Mouse (Mus musculus) spleen, postnatal 36 days (tissue): Measurements from ENCODE around the gene E130309D02Rik.
A peak's percentile ranks its signal among the peaks of the same experiment; 100 is the strongest.

Source experiments
- DNase-seq, 2 experiments: peaks; one replicate each; pipeline ENCODE4 v3.0.0; 2022; ENCODE audit warnings: low spot score in 2 of 2, mixed read lengths in 1 of 2

The E130309D02Rik gene

DNA sequence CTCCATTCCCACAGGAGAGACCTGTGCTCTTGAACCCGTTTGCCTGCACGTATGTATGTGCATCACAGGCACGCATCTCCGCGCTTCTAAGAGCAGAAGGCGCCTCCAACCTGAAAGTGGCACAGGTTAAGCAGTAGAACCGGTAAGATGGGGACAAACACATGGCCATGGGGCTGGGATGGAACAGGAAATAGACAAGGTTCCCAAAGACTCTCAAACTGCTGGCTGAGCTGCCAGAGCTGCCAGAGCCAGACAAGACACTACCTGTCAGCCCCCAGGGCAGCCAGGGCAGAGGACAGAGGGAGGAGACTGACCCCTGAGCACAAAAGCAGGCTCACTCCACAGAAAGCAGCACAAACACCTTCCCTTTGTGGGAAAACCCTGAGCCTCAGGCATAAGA is 5.2 kb downstream of the E130309D02Rik start:
- no peak for DNase-seq

DNA sequence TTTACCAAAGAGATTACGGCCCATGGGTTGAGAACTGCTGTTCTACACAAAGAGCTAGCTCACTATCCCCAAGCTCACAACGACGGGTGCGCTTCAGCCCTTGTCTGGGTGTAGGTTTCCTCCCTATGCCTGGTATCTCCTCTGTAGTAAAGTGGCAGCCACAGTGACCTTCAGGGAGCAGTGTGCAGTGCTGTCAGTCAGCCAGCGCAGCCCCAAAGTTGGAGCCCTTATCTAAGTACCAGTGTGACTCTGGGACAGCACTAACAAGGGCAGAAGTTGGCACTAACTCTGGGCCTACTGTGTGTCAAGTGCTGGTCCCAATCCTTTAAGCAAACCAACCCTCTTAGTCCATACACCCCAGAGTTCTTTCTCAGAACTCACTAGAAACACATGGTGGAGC is 6.3 kb downstream of the E130309D02Rik start:
- DNase-seq = no peak

DNA sequence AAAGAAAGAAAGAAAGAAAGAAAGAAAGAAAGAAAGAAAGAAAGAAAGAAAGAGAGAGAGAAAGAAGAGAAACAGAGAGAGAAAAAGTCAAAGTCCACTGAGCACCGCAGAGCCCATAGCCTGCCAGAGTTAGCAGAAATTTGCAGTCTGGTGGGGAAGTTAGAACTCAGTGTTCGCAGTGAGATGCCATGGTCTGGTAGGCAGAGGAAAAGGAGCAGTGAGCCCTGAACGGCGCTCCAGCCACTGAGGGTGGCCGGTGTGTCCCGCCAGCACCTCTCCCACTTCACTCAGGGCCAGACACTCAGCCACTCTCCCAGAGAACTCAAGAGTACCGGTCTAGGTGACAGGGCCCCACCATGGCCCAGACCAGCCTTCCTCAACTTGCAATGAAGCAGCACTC is 10.9 kb downstream of the E130309D02Rik start:
- DNase-seq = no peak

DNA sequence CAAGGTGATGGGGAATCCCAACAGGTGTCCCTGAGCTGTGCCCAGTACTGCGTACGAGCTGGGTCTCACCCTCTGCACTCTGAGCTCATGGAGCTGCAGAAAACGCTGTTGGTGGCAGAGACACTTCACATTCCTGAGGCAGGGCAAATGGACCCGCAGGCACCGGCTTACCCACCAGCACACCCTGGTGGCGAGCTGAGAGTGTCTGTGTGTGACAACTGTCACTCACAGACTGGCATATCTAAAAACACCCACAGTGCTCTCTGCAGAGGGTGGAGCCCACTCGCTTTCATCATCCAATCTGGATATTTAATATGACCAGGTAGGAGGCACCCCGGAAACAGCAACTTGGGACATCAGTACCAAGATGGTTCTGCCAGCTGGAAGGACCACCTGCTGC is 13.9 kb downstream of the E130309D02Rik start:
- no peak for DNase-seq

DNA sequence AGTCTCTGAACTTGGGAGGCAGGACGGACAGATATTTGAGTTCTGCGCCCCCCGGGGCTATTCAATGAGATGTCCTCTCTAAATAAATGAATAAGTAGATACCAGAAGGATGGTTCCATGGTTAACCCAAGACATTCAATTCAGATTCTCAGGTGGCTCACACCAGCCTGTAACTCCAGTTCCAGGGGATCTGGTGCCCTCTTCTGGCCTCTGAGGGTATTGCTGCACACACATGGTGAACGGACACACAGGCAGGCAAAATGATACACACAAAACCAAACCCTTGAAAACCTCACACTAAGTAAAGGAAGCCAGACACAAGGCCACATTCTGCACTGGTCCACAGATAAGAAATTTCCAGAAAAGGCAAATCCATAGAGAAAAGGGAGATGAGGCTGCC is 15.5 kb downstream of the E130309D02Rik start:
- peak in 1 of 2 experiments; percentile 18 for DNase-seq

DNA sequence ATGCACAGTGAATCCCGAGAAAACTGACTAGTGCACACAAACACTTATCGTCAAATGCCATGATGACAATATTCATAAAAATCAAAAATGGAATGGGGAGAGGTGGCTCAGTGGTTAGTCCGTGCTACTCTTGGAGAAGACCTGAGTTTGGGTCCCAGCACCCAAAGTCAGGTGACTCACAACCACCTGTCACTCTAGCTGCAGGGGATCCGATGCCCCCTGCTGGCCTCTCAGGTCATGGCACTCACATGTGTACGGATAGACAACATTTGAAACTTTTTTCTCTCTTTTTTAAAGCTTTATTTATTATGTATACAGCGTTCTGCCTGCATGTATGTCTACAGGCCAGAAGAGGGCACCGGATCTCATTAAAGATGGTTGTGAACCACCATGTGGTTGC is 16.8 kb downstream of the E130309D02Rik start:
- DNase-seq = no peak

DNA sequence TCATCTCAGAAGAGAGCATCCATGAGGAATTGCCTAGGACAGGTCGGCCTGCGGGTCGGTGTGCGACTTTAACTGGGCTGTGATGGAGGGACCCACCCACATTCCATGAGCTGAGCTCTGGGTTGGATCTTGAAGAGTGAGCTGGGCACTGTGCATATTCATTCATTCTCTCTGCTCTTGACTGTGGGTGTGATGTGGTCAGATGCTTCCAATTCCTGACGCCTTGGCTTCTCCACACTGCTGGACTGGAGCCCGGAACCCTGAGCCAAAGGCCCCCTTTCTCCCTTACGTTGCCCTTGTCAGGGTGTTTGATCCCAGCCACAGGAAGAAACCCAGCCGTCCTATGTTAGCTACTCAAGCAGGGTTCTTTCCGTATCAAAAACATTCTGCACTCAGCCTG is 17.2 kb downstream of the E130309D02Rik start:
- DNase-seq = no peak

DNA sequence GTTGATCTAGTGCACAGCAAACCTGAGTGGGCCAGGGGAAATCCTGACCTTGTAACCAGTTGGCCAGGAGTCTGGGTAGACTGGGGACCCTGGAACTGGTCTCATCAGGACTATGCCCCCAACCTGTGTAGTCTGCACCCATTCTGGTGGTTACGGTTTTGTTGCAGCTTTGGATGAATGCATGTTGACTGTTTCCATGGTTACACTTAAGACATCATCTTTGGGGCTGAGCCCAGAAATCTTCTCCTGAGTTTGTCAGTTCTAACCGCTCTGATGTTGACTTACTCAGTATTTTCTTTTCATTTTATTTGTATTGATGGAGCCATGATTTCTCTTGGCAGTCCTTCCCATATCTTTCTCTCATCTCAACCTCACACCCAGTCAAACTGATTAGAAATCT is 19.8 kb downstream of the E130309D02Rik start:
- DNase-seq = no peak

DNA sequence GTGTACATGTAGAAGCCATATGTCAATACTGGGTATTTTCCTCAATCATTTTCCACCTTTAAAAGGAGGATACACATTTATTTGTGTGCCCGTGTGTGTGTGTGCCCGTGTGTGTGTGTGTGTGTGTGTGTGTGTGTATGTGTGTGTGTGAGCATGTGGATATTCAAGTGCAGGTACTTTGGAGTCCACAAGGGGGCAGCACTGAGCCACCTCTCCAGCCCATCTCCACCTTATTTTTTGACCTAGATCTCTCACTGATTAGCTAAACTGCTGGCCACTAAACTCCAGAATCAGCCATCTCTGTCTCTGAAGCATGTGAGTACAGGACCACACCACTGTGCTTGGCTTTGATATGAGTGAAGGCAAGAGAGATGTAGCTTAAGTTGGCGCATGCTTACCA is 20.3 kb downstream of the E130309D02Rik start:
- no peak for DNase-seq

DNA sequence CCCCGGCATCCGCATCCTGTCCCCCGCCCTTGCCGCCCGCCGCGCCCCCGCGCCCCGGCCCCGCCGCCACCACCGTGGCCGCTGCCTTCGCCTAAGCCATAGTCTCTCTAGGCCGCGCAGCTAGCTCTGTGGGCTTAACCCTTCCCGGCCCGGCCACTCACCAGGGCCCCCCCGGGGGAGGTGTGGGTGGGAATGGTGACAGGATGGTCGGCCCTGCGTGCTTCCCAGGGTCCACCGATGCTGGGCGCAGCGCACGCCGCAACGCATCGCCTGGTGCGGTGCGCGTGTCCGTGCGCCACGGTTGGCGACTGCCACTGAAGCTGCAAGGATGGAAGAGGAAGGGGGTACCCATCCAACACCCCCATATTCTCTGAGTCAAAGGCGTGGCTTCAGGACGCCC is 21.8 kb downstream of the E130309D02Rik start, which contains the start of gene Zfp853:
Zfp853 (minus strand) TSS at position 220 of the 400 bp plus-strand sequence.
- DNase-seq = no peak

DNA sequence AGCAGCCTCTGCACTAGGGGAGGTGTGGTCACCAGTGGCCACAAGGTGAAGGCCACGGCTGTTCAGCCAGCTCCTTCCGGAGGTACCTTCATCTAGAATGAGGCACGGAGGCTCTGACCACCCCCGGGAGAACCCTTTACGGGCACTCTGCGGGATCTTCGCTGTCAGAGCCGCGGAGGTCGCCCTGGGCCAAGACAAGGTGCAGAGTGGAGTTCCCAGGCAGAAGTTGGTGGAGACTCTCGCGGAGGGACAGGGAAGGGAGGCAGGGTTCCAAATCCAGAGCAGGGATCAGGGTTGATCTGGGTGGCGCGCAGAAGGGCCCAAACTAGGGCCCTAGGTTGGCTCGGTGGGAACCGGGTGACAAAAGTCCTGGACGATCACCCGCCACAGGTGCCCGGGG is 22.3 kb downstream of the E130309D02Rik start:
- no peak for DNase-seq

DNA sequence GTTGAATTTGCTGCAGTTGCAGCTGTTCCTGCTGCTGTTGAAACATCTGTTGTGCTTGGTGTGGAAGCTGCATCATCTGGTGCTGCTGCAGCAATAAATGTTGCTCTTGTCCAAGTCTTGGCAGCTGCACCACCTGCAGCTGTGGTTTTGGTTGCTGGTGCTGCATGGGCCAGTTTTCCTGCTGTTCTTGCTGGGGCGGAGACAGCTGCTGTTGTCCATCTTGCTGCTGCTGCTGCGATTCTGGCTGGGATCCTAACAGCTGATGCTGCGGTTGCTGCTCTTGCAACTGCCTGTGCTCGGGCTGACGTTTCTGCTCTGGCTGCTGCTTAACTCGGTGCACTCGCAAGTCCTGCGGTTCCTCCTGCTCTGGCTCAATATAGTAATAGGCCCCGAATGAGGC is 25.9 kb downstream of the E130309D02Rik start:
- DNase-seq = no peak

DNA sequence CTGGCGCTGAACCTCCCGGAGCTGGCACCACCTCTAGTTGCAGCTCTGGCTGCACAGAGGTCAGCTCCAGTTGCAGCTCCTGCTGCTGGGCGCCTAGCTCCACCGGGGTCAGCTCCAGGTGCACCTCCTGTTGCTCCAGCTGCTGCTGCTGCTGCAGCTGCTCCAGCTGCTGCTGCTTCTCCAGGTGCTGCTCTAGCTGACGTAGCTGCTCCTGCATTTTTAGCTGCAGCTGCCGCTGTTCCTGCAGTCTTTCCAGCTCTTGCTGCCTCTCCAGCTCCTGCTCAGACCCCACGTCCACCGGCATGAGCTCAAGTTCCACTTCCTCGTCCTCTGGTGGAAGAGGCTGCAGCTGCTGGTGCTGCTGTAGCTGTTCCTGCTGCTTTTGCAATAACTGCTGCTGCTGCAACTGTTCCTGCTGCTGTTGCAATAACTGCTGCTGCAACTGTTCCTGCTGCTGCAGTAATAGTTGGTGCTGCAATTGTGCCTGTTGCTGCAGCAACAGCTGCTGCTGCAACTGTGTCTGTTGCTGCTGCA is 26.7 kb downstream of the E130309D02Rik start:
- DNase-seq = no peak

DNA sequence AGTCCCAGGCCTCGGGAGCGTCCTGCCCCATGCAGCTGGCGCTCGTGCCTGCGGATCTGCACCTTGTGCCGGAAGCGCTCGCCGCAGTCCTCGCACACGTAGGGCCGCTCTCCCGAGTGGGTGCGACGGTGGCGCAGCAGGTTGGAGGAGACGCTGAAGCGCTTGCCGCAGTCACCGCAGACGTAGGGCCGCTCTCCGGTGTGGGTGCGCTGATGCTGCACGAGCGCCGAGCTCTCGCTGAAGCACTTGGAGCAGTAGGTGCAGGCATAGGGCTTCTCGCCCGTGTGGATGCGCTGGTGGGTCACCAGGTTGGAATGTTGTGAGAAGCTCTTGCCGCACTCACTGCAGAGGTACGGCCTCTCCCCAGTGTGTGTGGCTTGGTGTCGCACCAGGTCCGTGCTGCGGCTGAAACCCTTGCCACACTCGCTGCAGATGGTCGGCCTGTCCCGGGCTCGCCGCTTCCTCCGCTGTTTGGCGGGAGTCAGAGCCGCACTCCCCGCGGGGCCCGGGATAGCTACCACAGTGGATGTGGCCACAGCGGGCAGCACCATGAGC is 27.3 kb downstream of the E130309D02Rik start:
- no peak for DNase-seq

DNA sequence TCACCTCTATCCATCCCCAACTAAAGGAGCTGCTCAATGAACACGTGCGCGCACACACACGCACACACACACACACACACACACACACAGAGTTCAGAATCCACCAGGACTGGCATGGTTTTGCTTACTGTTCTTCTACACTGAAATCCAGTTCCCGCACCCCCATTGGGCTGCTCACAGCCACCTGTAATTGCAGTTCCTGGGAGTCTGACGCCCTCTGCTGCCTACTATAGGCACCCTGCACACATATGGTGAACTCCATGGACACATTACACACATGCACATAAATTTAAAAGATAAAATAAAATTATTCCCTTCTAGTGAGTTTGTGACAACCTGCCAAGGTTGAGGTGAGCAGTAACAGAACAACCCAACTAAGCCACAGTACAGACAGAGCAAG is 30.4 kb downstream of the E130309D02Rik start:
- DNase-seq = no peak

DNA sequence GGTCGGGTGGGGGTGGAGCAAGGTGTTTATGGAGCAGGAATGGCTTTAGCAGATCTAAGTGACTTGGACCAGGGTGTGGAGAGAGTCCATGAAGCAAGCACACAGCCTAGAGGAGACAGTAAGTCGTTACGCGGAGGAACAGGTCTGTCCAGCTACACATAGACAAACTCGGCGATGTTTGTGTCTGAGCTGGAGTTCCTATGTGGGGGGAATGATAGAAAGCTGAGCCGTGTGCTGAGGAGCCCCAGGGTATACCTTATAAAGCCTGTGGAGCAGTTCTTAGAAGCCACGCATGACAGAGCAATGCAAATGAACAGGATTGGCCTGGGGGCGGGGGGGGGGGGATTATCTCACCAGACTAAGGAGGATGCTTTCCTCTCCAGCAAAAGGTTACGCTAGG is 35.9 kb downstream of the E130309D02Rik start:
- no peak for DNase-seq

DNA sequence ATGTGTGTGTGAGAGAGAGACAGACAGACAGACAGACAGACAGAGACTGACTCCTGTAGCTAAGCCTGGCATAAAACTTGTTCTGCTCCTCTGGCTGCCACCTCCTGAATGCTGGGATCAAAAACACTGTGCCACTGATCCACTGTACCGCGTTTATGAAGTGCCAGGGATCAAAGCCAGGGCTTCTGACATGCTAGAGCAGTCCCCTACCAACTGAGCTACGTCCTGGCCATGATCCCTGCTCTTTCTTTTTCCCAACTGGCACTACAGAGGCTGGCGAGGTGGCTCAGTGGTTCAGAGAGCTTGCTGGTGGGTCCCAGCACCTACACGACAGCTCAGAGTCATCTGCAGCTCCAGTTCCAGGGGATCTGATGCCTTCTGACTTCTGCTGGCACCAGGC is 39.4 kb downstream of the E130309D02Rik start:
- DNase-seq = no peak

DNA sequence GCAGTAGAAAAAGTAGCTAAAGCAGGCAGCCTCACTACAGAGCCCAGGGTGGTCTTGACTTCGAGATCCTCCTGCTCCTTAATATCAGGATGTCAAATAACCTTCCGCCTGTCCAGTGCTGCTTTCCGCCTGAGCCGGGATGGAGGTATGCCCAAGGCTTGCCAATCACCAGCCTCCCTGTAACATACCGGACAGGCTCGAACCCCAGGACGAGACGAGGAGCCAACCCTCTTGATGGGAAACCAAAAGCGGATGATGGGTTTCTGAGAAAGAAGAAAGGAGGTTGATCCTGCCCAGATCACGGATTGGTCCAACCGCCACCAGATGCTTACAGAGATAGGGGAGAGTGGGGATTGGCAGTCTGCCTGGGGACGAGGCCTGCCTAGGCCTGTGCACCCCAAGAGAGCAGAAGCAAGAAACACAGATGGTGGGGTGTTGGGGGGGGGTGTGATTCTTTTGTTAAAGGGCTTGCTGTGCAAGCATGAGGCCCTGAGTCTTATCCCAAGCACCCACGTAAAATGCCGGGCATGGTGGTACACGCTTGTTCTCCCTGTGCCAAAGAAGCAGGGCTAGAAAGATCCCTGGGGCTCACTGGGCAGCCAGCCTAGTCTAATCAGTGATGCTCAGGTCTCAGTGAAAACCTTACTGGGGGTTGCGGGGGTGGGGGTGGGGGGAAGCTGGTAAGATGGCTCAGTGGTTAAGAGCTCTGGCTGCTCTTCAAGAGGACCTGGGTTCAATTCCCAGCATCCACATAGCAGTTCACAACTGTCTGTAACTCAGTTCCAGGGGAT is 42.4 kb downstream of the E130309D02Rik start:
- DNase-seq = peak; percentile 32 to 37

DNA sequence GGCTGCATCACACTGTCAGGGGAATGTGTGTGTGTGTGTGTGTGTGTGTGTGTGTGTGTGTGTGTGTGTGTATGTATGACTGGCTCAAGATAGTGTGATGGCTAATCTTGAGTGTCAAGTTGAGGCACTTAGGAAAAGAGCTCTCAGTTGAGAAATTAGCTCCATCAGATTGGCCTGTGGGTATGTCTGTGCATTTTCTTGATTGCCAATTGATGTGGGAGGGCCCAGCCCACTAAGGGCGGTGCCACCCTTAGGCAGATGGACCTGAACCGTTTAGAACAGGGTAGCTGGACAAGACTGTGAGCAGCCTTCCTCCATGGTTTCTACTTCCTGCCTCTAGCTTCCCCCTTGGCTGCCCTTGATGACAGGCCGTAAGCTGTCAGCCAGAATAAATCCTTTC is 43.1 kb downstream of the E130309D02Rik start:
- no peak for DNase-seq

DNA sequence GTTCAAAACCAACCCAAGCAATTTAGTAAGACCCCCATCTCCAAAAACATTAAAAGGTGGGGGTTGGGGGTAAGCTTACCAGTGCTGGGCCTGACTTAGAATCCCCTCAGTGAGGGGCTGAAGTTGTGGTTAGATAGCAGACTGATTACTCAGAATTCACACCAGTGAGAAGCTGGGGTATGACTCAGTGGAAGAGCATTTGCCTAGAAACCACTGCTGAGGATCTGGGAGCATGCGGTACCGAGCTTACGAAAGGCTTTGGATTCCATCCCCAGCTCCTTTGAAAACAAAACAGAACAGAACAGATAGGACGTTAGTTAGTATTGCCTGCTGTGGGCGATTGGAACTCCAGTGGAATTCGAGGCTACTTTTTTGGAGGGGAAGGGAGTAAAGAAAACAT is 43.5 kb downstream of the E130309D02Rik start:
- DNase-seq = no peak

DNA sequence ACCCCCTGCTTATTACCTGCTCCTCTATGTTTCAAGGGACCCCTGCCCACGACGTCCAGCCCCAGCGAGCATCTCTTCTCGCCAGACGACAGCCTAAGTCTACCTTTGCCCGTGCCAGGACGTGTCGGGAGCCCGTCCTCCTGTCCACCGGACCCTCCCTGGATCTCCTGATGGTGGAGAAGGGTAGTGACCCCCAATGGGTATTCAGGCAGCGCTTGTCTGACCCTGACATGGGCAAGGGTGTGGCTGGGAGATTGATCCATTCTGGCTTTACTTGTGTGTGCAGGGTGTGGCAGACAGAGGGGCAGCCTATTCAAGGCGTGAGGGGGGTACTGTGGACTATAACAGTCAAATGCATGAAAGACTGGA is 45.0 kb downstream of the E130309D02Rik start:
- DNase-seq = no peak

DNA sequence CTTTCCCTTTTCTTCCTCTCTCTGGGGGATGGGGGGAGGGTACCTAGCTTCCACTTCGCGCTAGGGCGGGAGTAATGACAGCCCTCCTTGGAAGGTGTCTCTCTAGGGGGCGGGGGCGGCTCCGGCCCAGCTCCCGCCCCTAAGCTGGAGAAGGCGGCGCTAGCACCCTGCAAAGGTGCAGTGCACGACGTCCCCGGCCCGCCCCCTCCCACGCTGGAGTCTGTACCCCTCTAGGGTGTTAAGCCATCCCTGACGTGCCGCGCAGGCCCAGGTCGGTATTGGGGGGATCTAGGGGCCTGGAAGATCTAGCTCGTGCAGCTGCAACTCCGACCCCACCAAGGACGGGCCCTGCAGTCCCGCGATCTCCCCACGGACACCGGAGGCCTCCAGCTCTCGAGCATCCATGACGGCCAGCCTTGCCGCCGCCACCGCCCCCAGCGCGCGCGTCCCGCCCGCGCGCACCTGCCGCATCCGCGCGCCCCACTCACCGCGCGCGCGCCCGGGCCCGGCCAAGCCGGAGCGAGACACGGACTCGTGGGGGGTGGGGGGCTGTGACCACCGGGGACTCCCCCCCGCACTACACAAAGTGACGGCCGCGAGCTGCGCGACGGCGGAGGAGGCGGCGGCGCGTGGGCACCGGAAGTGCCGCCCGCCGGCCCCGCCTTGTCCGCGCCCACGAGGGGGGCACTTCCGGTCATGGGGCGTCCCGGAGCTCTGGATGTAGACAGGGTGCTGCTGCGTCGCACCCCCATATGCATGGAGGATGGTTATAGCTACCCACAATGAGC is 45.6 kb downstream of the E130309D02Rik start, which contains the start of gene Zfp316:
Zfp316 (minus strand) TSS at position 660 of the 788 bp plus-strand sequence.
- peak; percentile 46 to 53 for DNase-seq
